Mouse (Mus musculus) heart, postnatal 0 days (tissue): Measurements from ENCODE around the gene Nup98. TPM values are rescaled to one million over a fixed set of nuclear protein-coding genes. Genes with fewer than 3 reads are reported as not detected.

ENCODE experiments used
- ATAC-seq: fragments of 200-750 bp; cut with Nextera tagmentation; 2 replicates; pipeline ENCODE4 v1.8.0; 2017; ENCODE audit warnings: low read depth, moderate number of reproducible peaks, moderate library complexity; ENCODE audit not compliant: insufficient read depth
- DNase-seq: peaks from one replicate; pipeline ENCODE4 v3.0.0-alpha.2; 2016; ENCODE audit warnings: low spot score
- H3K27ac ChIP-seq: fragments of 300-500 bp; sonication (generic); 2 replicates; pipeline ENCODE4 v1.5.1; 2014; ENCODE audit warnings: low read depth, mild to moderate bottlenecking
- H3K27me3 ChIP-seq: fragments of 300-500 bp; sonication (generic); 2 replicates; pipeline ENCODE4 v1.6.1; 2014; ENCODE audit warnings: low read length, mixed read lengths; ENCODE audit not compliant: control insufficient read depth, insufficient read depth
- H3K36me3 ChIP-seq: fragments of 300-500 bp; sonication (generic); replicated peaks from 2 replicates; pipeline ENCODE4 v1.6.1; 2014; ENCODE audit warnings: low read length, mixed read lengths; ENCODE audit not compliant: control insufficient read depth, insufficient read depth
- H3K4me1 ChIP-seq: fragments of 300-500 bp; sonication (generic); 2 replicates; pipeline ENCODE4 v1.6.1; 2014; ENCODE audit warnings: antibody characterized with exemption; ENCODE audit not compliant: control insufficient read depth, insufficient read depth
- H3K4me2 ChIP-seq: fragments of 300-500 bp; sonication (generic); 2 replicates; pipeline ENCODE4 v1.6.1; 2014; ENCODE audit warnings: low read depth, mild to moderate bottlenecking, low read length, moderate library complexity
- H3K4me3 ChIP-seq: fragments of 300-500 bp; sonication (generic); 2 replicates; pipeline ENCODE4 v1.5.1; 2014; ENCODE audit warnings: low read depth, low read length
- H3K9ac ChIP-seq: fragments of 300-500 bp; sonication (generic); replicated peaks from 2 replicates; pipeline ENCODE4 v1.6.1; 2014; ENCODE audit warnings: low read depth, low read length, mixed read lengths
- H3K9me3 ChIP-seq: fragments of 300-500 bp; sonication (generic); replicated peaks from 2 replicates; pipeline ENCODE4 v1.6.1; 2016; ENCODE audit warnings: low read length; ENCODE audit not compliant: control insufficient read depth
- CTCF ChIP-seq: IDR thresholded peaks from 2 replicates; pipeline ENCODE4 v1.5.1; 2016; ENCODE audit warnings: antibody characterized with exemption, control low read depth, low read depth
- EP300 ChIP-seq: IDR thresholded peaks from 2 replicates; pipeline ENCODE4 v1.6.1; 2016; ENCODE audit warnings: antibody characterized with exemption, low read depth
- WGBS: fragments of 180-500 bp; shearing (Covaris S2); extraction: QIAGEN DNeasy Blood & Tissue Kit; methylation state at CpG from one replicate; pipeline ENCODE4 v1.1.7; 2014; 5-methylcytosine and 5-hydroxymethylcytosine counted together
- polyA plus RNA-seq: library from polyadenylated mRNA; unstranded; fragments of >200 nt; fragmentation: Nextera tagmentation; extraction: Ambion mirVana; gene quantifications from 2 replicates; pipeline ENCODE4 v1.2.1, GENCODE M21; 2015
- total RNA-seq: library from RNA; depleted of rRNA; stranded (reverse); fragments of >200 nt; gene quantifications from 2 replicates; pipeline ENCODE4 v1.2.3, GENCODE M21; 2014; ENCODE audit warnings: low replicate concordance

Gene Nup98
- total and polyA plus RNA-seq, 2 experiments from 2014 or later: 12.2 to 28.0 TPM

DNA sequence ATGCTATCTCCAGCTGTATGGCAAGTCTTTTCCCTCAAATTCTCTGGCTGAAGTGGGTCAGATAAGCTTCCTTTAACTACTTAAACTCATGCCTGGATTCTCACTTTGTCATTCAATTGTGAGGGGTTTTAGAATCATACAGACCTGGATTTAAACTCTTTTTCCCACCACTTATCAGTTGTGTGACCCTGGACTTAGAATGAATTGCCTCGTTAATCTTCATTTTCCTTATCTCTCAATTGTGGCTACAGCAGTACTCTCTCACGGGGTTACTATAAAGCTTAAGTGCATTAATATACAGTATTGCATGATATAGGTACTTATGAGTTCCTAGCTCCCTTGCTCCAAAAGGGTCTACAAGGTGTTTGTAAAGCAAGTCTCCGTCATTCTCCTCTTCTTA is 32.9 kb upstream of the Nup98 start:
- ATAC-seq: no peak
- Histone ChIP-seq H3K4me1 (peaks cover 44% of the 10 kb centered on the region), H3K36me3 (peaks cover 37% of the 10 kb centered on the region)

GRCm38 (mm10) chr7:102242371-102242770 is 32.4 kb upstream of the Nup98 start:
- H3K4me1 ChIP-seq: peaks cover 40% of the 10 kb centered on the region
- no peaks in the 10 kb centered on the region for H3K9me3 ChIP-seq
- H3K27me3 ChIP-seq: no peaks in the 10 kb centered on the region
- WGBS: 74% methylated on average over 5 of the region's 5 CpGs
- no peak overlapping the region for H3K4me3 ChIP-seq
- DNase-seq (no peak), ATAC-seq (no peak)
- H3K4me2 ChIP-seq: no peak overlapping the region
- no peak overlapping the region for H3K27ac ChIP-seq
- peaks cover 43% of the 10 kb centered on the region for H3K36me3 ChIP-seq
- no peak for TF ChIP-seq CTCF
- TF ChIP-seq EP300: no peak
- no peak overlapping the region for H3K9ac ChIP-seq

More for the DNA sequence above, 32.9 kb upstream of the Nup98 start:
- no peak for DNase-seq
- no peak overlapping the region for H3K9ac ChIP-seq
- no peak overlapping the region for H3K27ac ChIP-seq
- no peak overlapping the region for H3K4me3 ChIP-seq
- no peak overlapping the region for H3K4me2 ChIP-seq
- H3K27me3 ChIP-seq: no peaks in the 10 kb centered on the region
- H3K9me3 ChIP-seq: no peaks in the 10 kb centered on the region
- no peak for TF ChIP-seq CTCF
- no peak for TF ChIP-seq EP300
- 53% methylated on average over 3 of the region's 3 CpGs for WGBS

GRCm38 (mm10) chr7:102239591-102239990 is 29.6 kb upstream of the Nup98 start:
- no peak overlapping the region for H3K27ac ChIP-seq
- no peak for ATAC-seq
- H3K4me2 ChIP-seq: no peak overlapping the region
- peaks cover 69% of the 10 kb centered on the region for H3K36me3 ChIP-seq
- H3K4me1 ChIP-seq: peaks cover 14% of the 10 kb centered on the region; the same call in 1 of the 2 replicates
- no peak for TF ChIP-seq CTCF
- TF ChIP-seq EP300: no peak
- 79% methylated on average over 16 of the region's 16 CpGs for WGBS
- no peaks in the 10 kb centered on the region for H3K9me3 ChIP-seq
- H3K27me3 ChIP-seq: no peaks in the 10 kb centered on the region
- H3K9ac ChIP-seq: no peak overlapping the region
- no peak overlapping the region for H3K4me3 ChIP-seq
- DNase-seq: no peak

- DNase-seq (no peak), ATAC-seq (no peak)
- Histone ChIP-seq H3K9me3 (no peaks in the 10 kb centered on the region), H3K27ac (no peak overlapping the region), H3K4me1 (0 out of 2 replicates have a peak, but pooled peaks cover 6% of the 10 kb centered on the region), H3K4me2 (no peak overlapping the region), H3K36me3 (peaks cover 70% of the 10 kb centered on the region), H3K4me3 (no peak overlapping the region), H3K27me3 (no peaks in the 10 kb centered on the region), H3K9ac (no peak overlapping the region)
- TF ChIP-seq EP300 (no peak), CTCF (no peak)
- WGBS: 89% methylated on average over 8 of the region's 8 CpGs
These were observed 28.8 kb upstream of the Nup98 start for GRCm38 (mm10) chr7:102238686-102239286.

- no peaks in the 10 kb centered on the region for H3K27me3 ChIP-seq
- DNase-seq: no peak
- H3K9me3 ChIP-seq: no peaks in the 10 kb centered on the region
- no peaks in the 10 kb centered on the region for H3K4me1 ChIP-seq
- no peak overlapping the region for H3K27ac ChIP-seq
- H3K4me2 ChIP-seq: no peak overlapping the region
- H3K4me3 ChIP-seq: no peak overlapping the region
- ATAC-seq: no peak
- no peak for TF ChIP-seq EP300
- no peak for TF ChIP-seq CTCF
- no peak overlapping the region for H3K9ac ChIP-seq
- 68% methylated on average over 4 of the region's 4 CpGs for WGBS
- peaks cover 38% of the 10 kb centered on the region for H3K36me3 ChIP-seq
These were observed 23.1 kb upstream of the Nup98 start for GRCm38 (mm10) chr7:102233059-102233458.

- TF ChIP-seq EP300: no peak
- no peak for TF ChIP-seq CTCF
These were observed 19.8 kb upstream of the Nup98 start for GRCm38 (mm10) chr7:102229814-102230213.

More at GRCm38 (mm10) chr7:102229814-102230213, 19.8 kb upstream of the Nup98 start:
- no peaks in the 10 kb centered on the region for H3K27me3 ChIP-seq
- no peak overlapping the region for H3K4me2 ChIP-seq
- H3K36me3 ChIP-seq: peaks cover 7% of the 10 kb centered on the region; the same call in 1 of the 2 replicates
- H3K4me3 ChIP-seq: no peak overlapping the region
- no peak overlapping the region for H3K9ac ChIP-seq
- 0 out of 2 replicates have a peak, but pooled peaks cover 3% of the 10 kb centered on the region for H3K4me1 ChIP-seq
- H3K9me3 ChIP-seq: no peaks in the 10 kb centered on the region
- WGBS: 92% methylated on average over 6 of the region's 6 CpGs
- no peak overlapping the region for H3K27ac ChIP-seq
- ATAC-seq (no peak), DNase-seq (no peak)
